Mouse (Mus musculus) ES-Bruce4 (cell line): ENCODE data around the gene Nhp2. TPM values are rescaled to one million over a fixed set of nuclear protein-coding genes. Genes with fewer than 3 reads are reported as not detected.

ENCODE experiments used
- H3K27ac ChIP-seq: 2 replicates; pipeline ENCODE4 v1.5.1; 2012; ENCODE audit warnings: low read length, inconsistent platforms; ENCODE audit not compliant: insufficient read depth
- H3K27me3 ChIP-seq: 2 replicates; pipeline ENCODE4 v1.6.1; 2012; ENCODE audit warnings: mild to moderate bottlenecking, low read length, inconsistent platforms; ENCODE audit not compliant: control insufficient read depth, poor library complexity, insufficient read depth, severe bottlenecking
- H3K36me3 ChIP-seq: 2 replicates; pipeline ENCODE4 v1.6.1; 2012; ENCODE audit warnings: inconsistent platforms, mild to moderate bottlenecking, low read length, moderate library complexity; ENCODE audit not compliant: control insufficient read depth, poor library complexity, insufficient read depth, severe bottlenecking
- H3K4me1 ChIP-seq: one replicate; pipeline ENCODE4 v1.8.1; 2011; ENCODE audit warnings: low read length; ENCODE audit not compliant: control insufficient read depth, insufficient read depth
- H3K4me3 ChIP-seq: 2 replicates; pipeline ENCODE4 v1.5.1; 2011; ENCODE audit warnings: low read depth, mild to moderate bottlenecking, low read length
- H3K9ac ChIP-seq: 2 replicates; pipeline ENCODE4 v1.6.1; 2012; ENCODE audit warnings: low read depth, mild to moderate bottlenecking, inconsistent platforms; ENCODE audit not compliant: poor library complexity, severe bottlenecking
- H3K9me3 ChIP-seq: replicated peaks from 2 replicates; pipeline ENCODE4 v1.6.1; 2012; ENCODE audit warnings: mild to moderate bottlenecking, low read length, inconsistent platforms; ENCODE audit not compliant: control insufficient read depth, poor library complexity, insufficient read depth, severe bottlenecking
- CTCF ChIP-seq: IDR thresholded peaks from one replicate; pipeline ENCODE4 v1.8.1; 2011; ENCODE audit warnings: low read depth, low read length
- EP300 ChIP-seq: IDR thresholded peaks from 2 replicates; pipeline ENCODE4 v1.6.1; 2011; ENCODE audit warnings: low read depth, low read length; ENCODE audit not compliant: insufficient read depth
- POLR2A ChIP-seq: IDR thresholded peaks from one replicate; pipeline ENCODE4 v1.8.1; 2011; ENCODE audit warnings: low read length; ENCODE audit not compliant: insufficient read depth
- polyA plus RNA-seq: library from polyadenylated mRNA; stranded (reverse); fragments of >200 nt; gene quantifications from 2 replicates; pipeline ENCODE4 v1.2.4, GENCODE M21; 2011; ENCODE audit warnings: low read depth; ENCODE audit not compliant: missing spikeins, insufficient read depth, insufficient read length

Nhp2 gene
- polyA plus RNA-seq, 1 experiment, result 202 TPM

- no peak for TF ChIP-seq CTCF
- no peak for TF ChIP-seq POLR2A
- TF ChIP-seq EP300, result no peak
- Histone ChIP-seq H3K9ac (no peak overlapping the region), H3K27me3 (no peaks in the 10 kb centered on the region), H3K27ac (no peak overlapping the region), H3K9me3 (no peaks in the 10 kb centered on the region), H3K4me1 (no peaks in the 10 kb centered on the region), H3K36me3 (peaks cover 99% of the 10 kb centered on the region), H3K4me3 (no peak overlapping the region)
Observed at GRCm38 (mm10) chr11:51597553-51597952, 22.0 kb upstream of the Nhp2 start.

- Histone ChIP-seq H3K27ac (no peak overlapping the region), H3K4me3 (no peak overlapping the region), H3K9ac (no peak overlapping the region), H3K4me1 (no peaks in the 10 kb centered on the region), H3K27me3 (no peaks in the 10 kb centered on the region), H3K36me3 (peaks cover 85% of the 10 kb centered on the region), H3K9me3 (no peaks in the 10 kb centered on the region)
- TF ChIP-seq POLR2A, result no peak
- TF ChIP-seq EP300, result no peak
- TF ChIP-seq CTCF, result no peak
Observed at GRCm38 (mm10) chr11:51602253-51602652, 17.3 kb upstream of the Nhp2 start.

- peaks cover 49% of the 10 kb centered on the region for H3K36me3 ChIP-seq
- H3K4me1 ChIP-seq, result no peaks in the 10 kb centered on the region
Observed at GRCm38 (mm10) chr11:51605602-51606446, 13.7 kb upstream of the Nhp2 start.

GRCm38 (mm10) chr11:51606447-51607095 is 13.0 kb upstream of the Nhp2 start, which contains the start of gene Hnrnpab:
Gene Hnrnpab (minus strand): TSS chr11:51606847.
- Histone ChIP-seq H3K4me1 (no peaks in the 10 kb centered on the region), H3K27ac (peak within 1 kb of the TSS; percentile 74), H3K9ac (peak within 1 kb of the TSS; percentile 92), H3K36me3 (peaks cover 42% of the 10 kb centered on the region), H3K4me3 (peak within 1 kb of the TSS; percentile 80), H3K27me3 (no peaks in the 10 kb centered on the region), H3K9me3 (no peaks in the 10 kb centered on the region)
- TF ChIP-seq CTCF (no peak), POLR2A (peak; percentile 99), EP300 (0 out of 2 replicates have a peak, but pooled peaks have one; percentile 35)

More at GRCm38 (mm10) chr11:51605602-51606446, 13.7 kb upstream of the Nhp2 start:
- H3K27me3 ChIP-seq, result no peaks in the 10 kb centered on the region
- peak overlapping the region; percentile 92 for H3K9ac ChIP-seq
- H3K27ac ChIP-seq, result peak overlapping the region; percentile 1; the same call in 1 of the 2 replicates
- no peaks in the 10 kb centered on the region for H3K9me3 ChIP-seq
- H3K4me3 ChIP-seq, result peak overlapping the region; percentile 80
- no peak for TF ChIP-seq POLR2A
- TF ChIP-seq EP300, result no peak
- no peak for TF ChIP-seq CTCF

- Histone ChIP-seq H3K4me1 (no peaks in the 10 kb centered on the region), H3K9ac (peak overlapping the region; percentile 92), H3K4me3 (peak overlapping the region; percentile 79), H3K9me3 (no peaks in the 10 kb centered on the region), H3K27ac (peak overlapping the region; percentile 74), H3K36me3 (peaks cover 35% of the 10 kb centered on the region), H3K27me3 (no peaks in the 10 kb centered on the region)
- no peak for TF ChIP-seq POLR2A
- no peak for TF ChIP-seq EP300
- TF ChIP-seq CTCF, result no peak
Observed at GRCm38 (mm10) chr11:51607096-51607738, 12.3 kb upstream of the Nhp2 start.
